Mouse (Mus musculus) MEL (cell line): ENCODE results near the gene Rpl22l1.

Source experiments
- CTCF ChIP-seq, 3 experiments: IDR thresholded peaks in 2 of 3; conservative IDR thresholded peaks in 1 of 3; 2 replicates each; pipeline ENCODE4 v1.5.1; 2011 to 2012; ENCODE audit warnings: low read length in 3 of 3, low read depth in 2 of 3, mild to moderate bottlenecking in 2 of 3, improper control_type of control experiment in 1 of 3, inconsistent platforms in 1 of 3, mixed read lengths in 1 of 3, moderate library complexity in 1 of 3; ENCODE audit not compliant: control insufficient read depth in 1 of 3, insufficient read depth in 1 of 3, poor library complexity in 1 of 3, severe bottlenecking in 1 of 3
- EP300 ChIP-seq, 2 experiments: IDR thresholded peaks; 2 replicates each; pipeline ENCODE4 v1.6.1; 2011; ENCODE audit warnings: improper control_type of control experiment in 2 of 2, low read length in 2 of 2, low read depth in 1 of 2, mild to moderate bottlenecking in 1 of 2
- MAX ChIP-seq: IDR thresholded peaks from 2 replicates; pipeline ENCODE4 v1.6.1; 2011; ENCODE audit warnings: low read length, improper control_type of control experiment
- POLR2AphosphoS2 ChIP-seq: IDR thresholded peaks from 2 replicates; pipeline ENCODE4 v1.6.1; 2011; ENCODE audit warnings: low read length, improper control_type of control experiment
- TCF12 ChIP-seq: IDR thresholded peaks from 2 replicates; pipeline ENCODE4 v1.6.1; 2014; ENCODE audit warnings: low read depth, mild to moderate bottlenecking, inconsistent platforms, low read length, improper control_type of control experiment, moderate library complexity

GRCm38 (mm10) chr3:28755477-28755876 lies 49.8 kb upstream of the Rpl22l1 start:
- TF ChIP-seq EP300 (IDR thresholded peaks at IDR 0.05; ENCODE audit: low read depth in 1 of 2, low read length in 2 of 2) (no peak), TCF12 (no peak), CTCF (IDR thresholded peaks at IDR 0.05 in 2 of 3, conservative IDR thresholded peaks at IDR 0.05 in 1 of 3; ENCODE audit: control insufficient read depth in 1 of 3, insufficient read depth in 1 of 3, low read depth in 2 of 3, low read length in 3 of 3, poor library complexity in 1 of 3, severe bottlenecking in 1 of 3) (no peak), MAX (no peak), POLR2AphosphoS2 (no peak)
